Mouse (Mus musculus) erythroblast, embryonic 14.5 days (primary cell): ENCODE data around the gene 2610507B11Rik. TPM values are rescaled to one million over a fixed set of nuclear protein-coding genes. Genes with fewer than 3 reads are reported as not detected.

Source experiments
- H3K27me3 ChIP-seq: 2 replicates; pipeline ENCODE4 v1.6.1; 2012; ENCODE audit warnings: inconsistent platforms; ENCODE audit not compliant: control insufficient read depth
- H3K36me3 ChIP-seq: 2 replicates; pipeline ENCODE4 v1.6.1; 2012; ENCODE audit warnings: mild to moderate bottlenecking, inconsistent platforms; ENCODE audit not compliant: control insufficient read depth
- H3K4me1 ChIP-seq: 2 replicates; pipeline ENCODE4 v1.6.1; 2012; ENCODE audit warnings: inconsistent platforms; ENCODE audit not compliant: control insufficient read depth
- H3K4me3 ChIP-seq: replicated peaks from 2 replicates; pipeline ENCODE3; 2012; ENCODE audit warnings: moderate library complexity, mild to moderate bottlenecking, inconsistent platforms
- H3K9me3 ChIP-seq: 2 replicates; pipeline ENCODE4 v1.6.1; 2012; ENCODE audit warnings: low read length, inconsistent platforms, mixed read lengths; ENCODE audit not compliant: control insufficient read depth
- GATA1 ChIP-seq: IDR thresholded peaks from 2 replicates; pipeline ENCODE4 v1.6.1; 2012; ENCODE audit warnings: low read length, inconsistent platforms, mixed read lengths
- TAL1 ChIP-seq: IDR thresholded peaks from 3 replicates; pipeline ENCODE4 v1.6.1; 2012; ENCODE audit warnings: low read length, inconsistent platforms, mixed read lengths
- polyA plus RNA-seq: library from polyadenylated mRNA; stranded (reverse); fragments of >175 nt; gene quantifications from 2 replicates; pipeline ENCODE4 v1.2.3, GENCODE M21; 2012

The 2610507B11Rik gene
- polyA plus RNA-seq, 1 experiment, result 2.3 TPM

- peaks cover 98% of the 10 kb centered on the region for H3K36me3 ChIP-seq
- H3K4me1 ChIP-seq, result peaks cover 4% of the 10 kb centered on the region
- TF ChIP-seq GATA1 (no peak), TAL1 (no peak)
- no peaks in the 10 kb centered on the region for H3K9me3 ChIP-seq
- H3K27me3 ChIP-seq, result no peaks in the 10 kb centered on the region
- H3K4me3 ChIP-seq, result no peak overlapping the region
Measured at GRCm38 (mm10) chr11:78313662-78314061, 52.1 kb downstream of the 2610507B11Rik start.

GRCm38 (mm10) chr11:78318411-78318810 is 56.9 kb downstream of the 2610507B11Rik start:
- Histone ChIP-seq H3K4me3 (no peak overlapping the region), H3K36me3 (peaks cover 100% of the 10 kb centered on the region), H3K4me1 (peaks cover 10% of the 10 kb centered on the region), H3K27me3 (no peaks in the 10 kb centered on the region), H3K9me3 (no peaks in the 10 kb centered on the region)
- no peak for TF ChIP-seq TAL1
- TF ChIP-seq GATA1, result no peak

GRCm38 (mm10) chr11:78322076-78322831 is 60.7 kb downstream of the 2610507B11Rik start:
- peaks cover 15% of the 10 kb centered on the region for H3K4me1 ChIP-seq
- no peaks in the 10 kb centered on the region for H3K27me3 ChIP-seq
- TF ChIP-seq GATA1, result no peak
- TF ChIP-seq TAL1, result no peak
- no peaks in the 10 kb centered on the region for H3K9me3 ChIP-seq
- H3K4me3 ChIP-seq, result no peak overlapping the region
- H3K36me3 ChIP-seq, result peaks cover 92% of the 10 kb centered on the region

DNA sequence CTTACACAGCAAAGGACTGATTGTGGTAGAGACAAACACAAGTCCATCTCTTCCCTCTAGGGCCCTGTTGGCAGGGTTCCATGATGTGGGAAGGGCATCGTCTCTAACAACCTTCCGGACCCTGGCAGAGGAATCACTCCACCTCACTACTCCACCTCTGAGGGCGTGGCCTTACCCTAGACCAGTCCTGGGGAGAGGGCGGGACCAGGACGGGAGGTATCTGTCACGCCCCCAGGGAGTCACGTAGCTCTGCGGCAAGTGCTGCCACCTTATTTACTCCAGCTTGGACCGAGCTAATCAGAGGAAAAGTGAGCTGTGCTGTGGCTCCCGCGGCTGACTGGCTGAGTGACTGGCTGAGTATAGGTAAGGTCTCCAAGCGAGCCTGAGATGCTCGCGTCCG is 61.3 kb downstream of the 2610507B11Rik start, which contains the start of gene Aldoc:
Aldoc (plus strand) TSS at position 109 of the 400 bp plus-strand sequence.
- Histone ChIP-seq H3K4me3 (peak within 1 kb of the TSS; percentile 33), H3K4me1 (peaks cover 20% of the 10 kb centered on the region), H3K9me3 (no peaks in the 10 kb centered on the region), H3K27me3 (no peaks in the 10 kb centered on the region), H3K36me3 (peaks cover 86% of the 10 kb centered on the region)
- TF ChIP-seq GATA1 (no peak), TAL1 (no peak)

DNA sequence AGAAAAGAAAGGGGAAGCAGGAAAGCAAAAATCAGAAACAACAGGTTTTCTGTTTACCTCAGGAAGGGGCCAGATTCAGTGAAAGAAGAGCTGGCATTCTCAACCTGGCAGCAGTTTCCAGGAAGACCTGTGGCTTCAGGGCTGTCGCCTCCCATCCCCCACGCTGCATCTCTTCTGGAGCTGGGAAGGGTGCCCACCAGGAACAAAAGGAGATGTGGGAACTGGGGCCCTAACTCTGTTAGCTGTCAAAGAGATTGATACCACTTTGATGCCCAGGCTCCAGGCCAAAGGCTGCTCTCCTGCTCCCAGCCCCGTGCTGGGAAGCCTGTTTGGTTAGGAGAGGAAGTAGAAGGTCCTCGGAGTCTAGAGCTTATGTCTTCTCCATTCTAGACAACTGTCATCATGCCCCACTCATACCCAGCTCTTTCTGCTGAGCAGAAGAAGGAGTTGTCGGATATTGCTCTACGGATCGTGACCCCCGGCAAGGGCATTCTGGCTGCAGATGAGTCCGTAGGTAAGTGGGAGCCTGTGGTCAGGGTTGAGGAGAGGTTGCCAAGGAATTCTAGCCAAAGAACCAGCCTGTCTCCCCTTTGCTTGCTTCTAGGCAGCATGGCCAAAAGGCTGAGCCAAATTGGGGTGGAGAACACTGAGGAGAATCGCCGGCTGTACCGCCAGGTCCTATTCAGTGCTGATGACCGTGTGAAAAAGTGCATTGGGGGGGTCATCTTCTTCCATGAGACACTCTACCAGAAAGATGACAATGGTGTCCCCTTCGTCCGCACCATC is 62.6 kb downstream of the 2610507B11Rik start:
- no peaks in the 10 kb centered on the region for H3K27me3 ChIP-seq
- H3K4me3 ChIP-seq, result no peak overlapping the region
- H3K36me3 ChIP-seq, result peaks cover 72% of the 10 kb centered on the region
- H3K4me1 ChIP-seq, result peaks cover 30% of the 10 kb centered on the region
- TF ChIP-seq TAL1 (no peak), GATA1 (no peak)
- no peaks in the 10 kb centered on the region for H3K9me3 ChIP-seq

DNA sequence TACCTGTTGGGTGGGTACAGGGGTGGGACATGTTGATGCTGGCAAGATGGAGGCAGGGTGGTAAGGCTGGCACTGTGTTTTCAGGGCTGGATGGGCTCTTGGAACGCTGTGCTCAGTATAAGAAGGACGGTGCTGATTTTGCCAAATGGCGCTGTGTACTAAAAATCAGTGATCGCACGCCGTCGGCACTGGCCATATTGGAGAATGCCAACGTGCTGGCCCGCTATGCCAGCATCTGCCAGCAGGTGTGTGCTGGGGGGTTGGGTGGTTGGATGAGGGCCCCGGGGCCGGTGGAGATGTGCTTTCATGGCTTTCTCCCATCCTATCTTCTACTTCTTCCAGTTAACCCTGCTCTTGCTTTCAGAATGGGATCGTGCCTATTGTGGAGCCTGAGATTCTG is 63.4 kb downstream of the 2610507B11Rik start:
- no peak overlapping the region for H3K4me3 ChIP-seq
- H3K36me3 ChIP-seq, result peaks cover 65% of the 10 kb centered on the region
- H3K4me1 ChIP-seq, result peaks cover 36% of the 10 kb centered on the region
- no peaks in the 10 kb centered on the region for H3K27me3 ChIP-seq
- H3K9me3 ChIP-seq, result no peaks in the 10 kb centered on the region
- TF ChIP-seq TAL1 (no peak), GATA1 (no peak)

- peaks cover 45% of the 10 kb centered on the region for H3K36me3 ChIP-seq
- no peak overlapping the region for H3K4me3 ChIP-seq
- no peaks in the 10 kb centered on the region for H3K9me3 ChIP-seq
- peaks cover 36% of the 10 kb centered on the region for H3K4me1 ChIP-seq
- TF ChIP-seq TAL1 (no peak), GATA1 (no peak)
- no peaks in the 10 kb centered on the region for H3K27me3 ChIP-seq
Measured at GRCm38 (mm10) chr11:78327215-78327614, 65.7 kb downstream of the 2610507B11Rik start.

- TF ChIP-seq TAL1, result no peak
- no peak for TF ChIP-seq GATA1
- Histone ChIP-seq H3K9me3 (no peaks in the 10 kb centered on the region), H3K4me3 (peak within 1 kb of the TSS; percentile 97), H3K4me1 (peaks cover 32% of the 10 kb centered on the region), H3K36me3 (peaks cover 45% of the 10 kb centered on the region), H3K27me3 (no peaks in the 10 kb centered on the region)
Measured at GRCm38 (mm10) chr11:78327634-78328511, 66.3 kb downstream of the 2610507B11Rik start, which contains the start of gene Pigs. Gene Pigs (plus strand): TSS chr11:78328415.
